Mouse (Mus musculus) kidney, postnatal 0 days (tissue): ENCODE measurements at regions not wholly inside any gene's neighbourhood (a gene's known extent, or its start where the extent isn't known, plus 50 kb on each side); places are given as distances from the start of the nearest gene placed in this dataset.

Source experiments
- ATAC-seq: fragments of 200-750 bp; cut with Nextera tagmentation; replicated peaks from 2 replicates; pipeline ENCODE4 v1.8.0; 2017; ENCODE audit warnings: low read depth, moderate number of reproducible peaks, moderate TSS enrichment, moderate library complexity; ENCODE audit not compliant: low FRiP score
- DNase-seq: peaks from one replicate; pipeline ENCODE4 v3.0.0-alpha.2; 2016; ENCODE audit warnings: low spot score
- H3K27ac ChIP-seq: fragments of 300-500 bp; sonication (generic); 2 replicates; pipeline ENCODE4 v1.5.1; 2014; ENCODE audit warnings: mild to moderate bottlenecking
- H3K27me3 ChIP-seq: fragments of 300-500 bp; sonication (generic); 2 replicates; pipeline ENCODE4 v1.6.1; 2014; ENCODE audit warnings: low read length, mixed read lengths; ENCODE audit not compliant: insufficient read depth
- H3K36me3 ChIP-seq: fragments of 300-500 bp; sonication (generic); 2 replicates; pipeline ENCODE4 v1.6.1; 2014; ENCODE audit warnings: low read length, mixed read lengths; ENCODE audit not compliant: insufficient read depth
- H3K4me1 ChIP-seq: fragments of 300-500 bp; sonication (generic); replicated peaks from 2 replicates; pipeline ENCODE4 v1.6.1; 2014; ENCODE audit warnings: antibody characterized with exemption, low read length, mixed read lengths; ENCODE audit not compliant: insufficient read depth
- H3K4me2 ChIP-seq: fragments of 300-500 bp; sonication (generic); 2 replicates; pipeline ENCODE4 v1.6.1; 2014; ENCODE audit warnings: mild to moderate bottlenecking, low read length, moderate library complexity, mixed read lengths
- H3K4me3 ChIP-seq: fragments of 300-500 bp; sonication (generic); replicated peaks from 2 replicates; pipeline ENCODE4 v1.5.1; 2014; ENCODE audit warnings: low read depth, low read length
- H3K9ac ChIP-seq: fragments of 300-500 bp; sonication (generic); 2 replicates; pipeline ENCODE4 v1.6.1; 2014; ENCODE audit warnings: low read depth, low read length
- H3K9me3 ChIP-seq: fragments of 300-500 bp; sonication (generic); replicated peaks from 2 replicates; pipeline ENCODE4 v1.6.1; 2016; ENCODE audit warnings: low read length, inconsistent platforms, mixed read lengths
- CTCF ChIP-seq: IDR thresholded peaks from 2 replicates; pipeline ENCODE4 v1.5.1; 2016; ENCODE audit warnings: antibody characterized with exemption, low read depth, mild to moderate bottlenecking, moderate library complexity
- WGBS: fragments of 180-500 bp; shearing (Covaris S2); extraction: QIAGEN DNeasy Blood & Tissue Kit; methylation state at CpG from one replicate; pipeline ENCODE4 v1.1.7; 2014; 5-methylcytosine and 5-hydroxymethylcytosine counted together

DNA sequence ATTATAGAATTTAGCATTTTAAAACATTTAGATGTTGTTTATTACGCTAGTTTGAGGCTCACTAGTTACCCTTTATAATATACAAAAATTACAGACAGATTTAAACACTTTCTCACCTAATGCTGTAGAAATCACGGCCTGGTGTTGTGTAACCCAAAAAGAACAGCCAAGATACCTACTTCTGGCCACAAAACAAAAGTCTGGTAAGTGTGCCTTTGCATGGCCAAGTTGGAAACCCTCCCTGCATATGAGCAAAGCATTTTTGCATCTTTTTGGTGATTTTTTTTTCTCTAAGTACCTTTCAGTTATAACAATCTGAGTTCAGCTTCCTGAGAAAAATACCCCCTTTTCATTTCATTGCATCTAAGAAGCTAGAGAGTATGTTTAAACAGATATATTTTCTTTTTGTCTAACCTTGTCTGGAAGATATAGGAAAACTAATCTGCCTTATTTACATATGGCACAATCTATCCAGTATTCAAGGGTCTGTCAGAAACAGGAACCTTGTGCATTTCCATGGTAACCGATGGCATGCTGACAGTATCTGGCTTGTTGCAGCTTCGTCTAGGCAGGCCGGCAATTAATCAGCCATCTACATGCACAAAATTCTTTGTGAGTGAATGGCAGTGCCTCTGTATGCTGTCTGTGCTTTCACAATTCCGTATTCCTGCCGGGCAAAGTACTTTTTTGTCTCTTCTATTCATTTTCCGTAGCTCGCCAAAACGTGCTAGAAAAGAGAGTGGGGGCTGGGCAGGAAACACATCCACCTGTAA lies 238.9 kb upstream of the Sox2 start:
- H3K9ac ChIP-seq, result no peak overlapping the region
- 71% methylated on average over 10 of the region's 10 CpGs for WGBS
- H3K27me3 ChIP-seq, result no peaks in the 10 kb centered on the region
- DNase-seq (no peak), ATAC-seq (no peak)
- no peaks in the 10 kb centered on the region for H3K4me1 ChIP-seq
- no peaks in the 10 kb centered on the region for H3K36me3 ChIP-seq
- no peaks in the 10 kb centered on the region for H3K9me3 ChIP-seq
- H3K4me2 ChIP-seq, result no peak overlapping the region
- TF ChIP-seq CTCF, result no peak
- H3K27ac ChIP-seq, result no peak overlapping the region
- H3K4me3 ChIP-seq, result no peak overlapping the region

DNA sequence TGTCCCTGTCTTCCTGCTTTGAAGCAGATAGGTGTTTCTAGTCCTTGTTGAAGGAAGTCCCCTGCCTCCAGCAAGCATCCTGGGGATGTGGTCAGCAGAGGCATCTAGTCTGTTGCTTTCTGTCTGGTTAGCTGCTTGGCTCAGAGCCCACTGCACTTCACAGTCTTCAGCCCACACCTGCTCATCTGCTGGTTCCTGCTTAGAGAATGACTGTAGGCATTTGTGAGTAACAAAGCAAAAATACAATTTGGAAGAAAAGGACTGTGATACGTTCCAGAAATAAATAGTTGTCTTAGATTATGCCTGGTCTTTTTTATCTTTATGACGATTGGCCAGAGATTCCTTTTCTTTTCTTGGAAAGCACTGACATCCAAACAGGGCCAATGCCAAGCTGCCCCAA lies 246.6 kb upstream of the Sox2 start:
- no peaks in the 10 kb centered on the region for H3K9me3 ChIP-seq
- H3K4me1 ChIP-seq, result no peaks in the 10 kb centered on the region
- no peaks in the 10 kb centered on the region for H3K27me3 ChIP-seq
- H3K4me2 ChIP-seq, result no peak overlapping the region
- no peak overlapping the region for H3K4me3 ChIP-seq
- no peak for ATAC-seq
- no peak for TF ChIP-seq CTCF
- 84% methylated on average over 2 of the region's 2 CpGs for WGBS
- no peak for DNase-seq
- H3K36me3 ChIP-seq, result no peaks in the 10 kb centered on the region
- no peak overlapping the region for H3K9ac ChIP-seq
- no peak overlapping the region for H3K27ac ChIP-seq

DNA sequence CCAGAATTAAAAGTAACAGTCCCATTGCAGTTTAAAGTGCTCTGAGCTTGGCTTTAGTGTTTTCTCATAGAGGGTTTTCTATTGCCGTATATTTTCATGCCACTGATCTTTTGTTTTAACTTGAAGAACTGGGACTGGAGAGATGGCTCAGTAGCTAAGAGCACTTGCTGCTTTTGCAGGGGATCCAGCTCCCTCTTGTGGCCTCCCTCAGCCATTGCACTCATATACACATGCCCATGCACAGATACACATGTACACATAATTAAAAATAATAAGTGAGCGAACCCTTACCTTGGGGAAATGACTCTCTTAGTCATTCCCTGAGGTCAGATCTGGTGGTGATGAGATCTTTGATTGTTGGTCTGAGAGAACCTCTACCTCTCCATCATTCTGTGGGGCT lies 258.9 kb upstream of the Sox2 start:
- DNase-seq (no peak), ATAC-seq (no peak)
- no peaks in the 10 kb centered on the region for H3K36me3 ChIP-seq
- H3K27ac ChIP-seq, result no peak overlapping the region
- H3K9ac ChIP-seq, result no peak overlapping the region
- H3K4me2 ChIP-seq, result no peak overlapping the region
- WGBS, result 97% methylated on average over 2 of the region's 2 CpGs
- peak; percentile 17; the same call in 1 of the 2 replicates for TF ChIP-seq CTCF
- no peaks in the 10 kb centered on the region for H3K27me3 ChIP-seq
- no peaks in the 10 kb centered on the region for H3K4me1 ChIP-seq
- H3K4me3 ChIP-seq, result no peak overlapping the region
- H3K9me3 ChIP-seq, result no peaks in the 10 kb centered on the region

DNA sequence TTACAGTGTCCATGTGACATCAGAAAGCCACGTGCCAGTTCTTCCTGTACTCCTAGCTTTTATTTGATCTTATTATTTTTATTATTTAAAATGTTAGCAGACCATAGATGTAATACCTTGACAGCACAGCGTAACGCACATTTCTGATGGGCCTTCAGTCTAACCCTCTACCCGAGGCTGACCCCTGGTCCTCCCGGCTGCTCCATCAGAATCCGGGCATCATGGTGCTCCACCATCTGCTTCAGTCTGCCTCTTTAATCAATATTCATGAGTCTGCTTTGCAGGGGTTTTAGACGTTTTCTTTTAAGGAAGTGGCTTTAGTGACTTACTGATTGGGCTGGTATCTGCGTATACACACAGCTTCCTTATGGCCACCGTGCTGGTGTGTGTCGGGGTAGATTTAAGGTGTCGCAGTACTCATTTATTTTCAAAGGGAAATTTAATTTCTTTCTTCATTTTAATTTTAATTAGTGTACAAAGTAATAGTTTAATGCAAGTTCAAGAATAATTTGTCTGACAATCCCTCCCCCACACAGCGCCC lies 265.2 kb upstream of the Sox2 start:
- no peak overlapping the region for H3K27ac ChIP-seq
- no peak for TF ChIP-seq CTCF
- no peaks in the 10 kb centered on the region for H3K36me3 ChIP-seq
- 81% methylated on average over 12 of the region's 12 CpGs for WGBS
- no peak overlapping the region for H3K4me3 ChIP-seq
- H3K9ac ChIP-seq, result no peak overlapping the region
- ATAC-seq (no peak), DNase-seq (no peak)
- no peaks in the 10 kb centered on the region for H3K9me3 ChIP-seq
- H3K4me2 ChIP-seq, result no peak overlapping the region
- no peaks in the 10 kb centered on the region for H3K4me1 ChIP-seq
- no peaks in the 10 kb centered on the region for H3K27me3 ChIP-seq

DNA sequence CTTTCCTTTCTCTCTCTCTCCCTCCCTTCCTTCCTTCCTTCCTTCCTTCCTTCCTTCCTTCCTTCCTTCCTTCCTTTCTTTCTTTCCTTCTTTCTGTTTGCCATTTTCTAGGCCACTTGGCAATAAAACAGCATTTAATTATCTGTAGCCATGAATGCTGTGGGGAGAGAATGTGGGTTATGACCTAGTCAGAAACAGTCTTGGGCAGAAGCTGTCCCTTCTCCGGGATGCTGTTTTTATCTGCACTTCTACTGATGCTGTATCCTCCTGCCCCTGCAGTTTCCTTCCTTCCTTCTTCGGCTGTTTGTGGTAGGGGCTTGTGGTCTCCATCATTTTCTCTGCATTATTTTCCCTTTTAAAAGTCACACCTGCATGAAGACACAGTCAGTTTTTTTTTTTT lies 272.3 kb upstream of the Sox2 start:
- no peak for TF ChIP-seq CTCF
- Histone ChIP-seq H3K9ac (no peak overlapping the region), H3K4me2 (no peak overlapping the region), H3K9me3 (no peaks in the 10 kb centered on the region), H3K27me3 (no peaks in the 10 kb centered on the region), H3K4me3 (no peak overlapping the region), H3K27ac (no peak overlapping the region), H3K36me3 (no peaks in the 10 kb centered on the region), H3K4me1 (no peaks in the 10 kb centered on the region)
- 58% methylated on average over 2 of the region's 2 CpGs for WGBS
- ATAC-seq (no peak), DNase-seq (no peak)

DNA sequence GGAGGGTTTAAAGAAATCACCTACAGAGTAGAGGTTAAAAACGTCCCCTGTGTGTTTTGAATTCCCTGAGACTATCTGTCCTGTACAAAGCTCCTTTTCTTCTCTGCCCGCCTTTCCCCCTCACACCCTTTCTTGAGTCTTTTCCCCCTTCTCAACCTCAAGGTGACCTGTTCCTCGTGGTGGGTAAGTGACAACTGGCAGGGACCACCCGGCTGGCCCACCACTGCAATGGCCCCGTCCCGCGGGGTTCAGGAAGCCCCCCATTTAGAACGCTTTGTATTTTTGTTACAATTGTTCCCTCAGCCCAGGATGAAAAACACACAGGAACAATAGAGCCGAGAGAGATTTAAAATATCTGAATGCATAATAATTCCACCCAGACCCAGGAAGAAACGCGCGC lies 272.9 kb upstream of the Sox2 start:
- WGBS, result 69% methylated on average over 12 of the region's 12 CpGs
- no peak for ATAC-seq

More for the DNA sequence above, 272.9 kb upstream of the Sox2 start:
- H3K9me3 ChIP-seq, result no peaks in the 10 kb centered on the region
- no peak overlapping the region for H3K4me2 ChIP-seq
- H3K4me1 ChIP-seq, result no peaks in the 10 kb centered on the region
- DNase-seq, result no peak
- no peaks in the 10 kb centered on the region for H3K36me3 ChIP-seq
- no peak overlapping the region for H3K27ac ChIP-seq
- no peak overlapping the region for H3K9ac ChIP-seq
- no peak for TF ChIP-seq CTCF
- H3K4me3 ChIP-seq, result no peak overlapping the region
- H3K27me3 ChIP-seq, result no peaks in the 10 kb centered on the region
